In genomic region chr5:105535186-105535585, GRCm38 (mm10) we compare ENCODE assay signal across 27 mouse cellular contexts. TPM values are rescaled to one million over a fixed set of nuclear protein-coding genes. Genes with fewer than 3 reads are reported as not detected.
DNase-seq lines count a peak whose midpoint lies in the region; ATAC-seq and TF ChIP-seq lines count a peak whose summit lies in the region.
"Had no signal": no experiment of that assay in that cellular context is flagged by ENCODE, and none has a peak within 500 bp of the region (broad histone marks: within the 10 kb centered on the region; RNA-seq: fewer than 3 reads in every experiment).

No protein-coding gene starts in this region.

- 0 out of 2 replicates have a peak, but pooled peaks have one; percentile 30 for ATAC-seq in liver, embryonic 11.5 days (replicated peaks; ENCODE audit: low FRiP score)
- no peak for ATAC-seq in liver, postnatal 0 days
- no peak for ATAC-seq in midbrain, embryonic 11.5 days (ENCODE audit: low FRiP score)
- ATAC-seq in midbrain, embryonic 15.5 days (replicated peaks) = no peak
- ATAC-seq: activated CD4-positive, CD25-positive, alpha-beta regulatory T cell, adult 4 months; CD4-positive, CD25-positive, alpha-beta regulatory T cell, adult 4 months; forebrain, embryonic 14.5 days; forebrain, embryonic 16.5 days; Patski had no signal

- no peak overlapping the region for H3K4me3 ChIP-seq in liver, embryonic 11.5 days (ENCODE audit: low read depth, low read length)
- H3K4me3 ChIP-seq in liver, postnatal 0 days (ENCODE audit: low read depth, low read length) = no peak overlapping the region
- no peak overlapping the region for H3K4me3 ChIP-seq in midbrain, embryonic 11.5 days (ENCODE audit: low read depth, low read length)
- H3K4me3 ChIP-seq in midbrain, embryonic 15.5 days = no peak overlapping the region
- H3K4me3 ChIP-seq: embryonic facial prominence, embryonic 13.5 days; embryonic facial prominence, embryonic 15.5 days; erythroblast, embryonic 14.5 days; forebrain, embryonic 10.5 days; forebrain, embryonic 12.5 days had no signal

- no peak overlapping the region for H3K27ac ChIP-seq in liver, embryonic 11.5 days (ENCODE audit: low read depth, low read length)
- no peak overlapping the region for H3K27ac ChIP-seq in liver, postnatal 0 days (ENCODE audit: low read depth)
- H3K27ac ChIP-seq in midbrain, embryonic 11.5 days (ENCODE audit: low read depth, low read length) = no peak overlapping the region
- H3K27ac ChIP-seq in midbrain, embryonic 15.5 days = no peak overlapping the region
- H3K27ac ChIP-seq: embryonic facial prominence, embryonic 13.5 days; embryonic facial prominence, embryonic 15.5 days; forebrain, embryonic 10.5 days; forebrain, embryonic 12.5 days had no signal

- no peak for DNase-seq in liver, embryonic 11.5 days (ENCODE audit: low spot score)
- DNase-seq in liver, postnatal 0 days = no peak
- DNase-seq in midbrain, embryonic 11.5 days (ENCODE audit: low spot score, missing footprints) = peak; percentile 17
- no peak for DNase-seq in adrenal gland, adult 8-10 months
- DNase-seq: adrenal gland, postnatal 10 days; adrenal gland, postnatal 25 days; B cell, adult 2 months; cerebellum, adult 11 months; cerebellum, adult 18-20 months; cerebellum, adult 8-10 months; cerebellum, adult 9-11 months; cerebellum, postnatal 14 days; cerebellum, postnatal 36 days; embryo, embryonic 11 days had no signal

- TF ChIP-seq EP300 in liver, postnatal 0 days (IDR thresholded peaks at IDR 0.05; ENCODE audit: low read depth) = no peak

- TF ChIP-seq CTCF in liver, postnatal 0 days (IDR thresholded peaks at IDR 0.05; ENCODE audit: low read depth) = no peak

- no peaks in the 10 kb centered on the region for H3K27me3 ChIP-seq in liver, embryonic 11.5 days (replicated peaks; ENCODE audit: control insufficient read depth, insufficient read depth, low read length)
- H3K27me3 ChIP-seq in liver, postnatal 0 days (ENCODE audit: insufficient read depth, low read length) = no peaks in the 10 kb centered on the region
- no peaks in the 10 kb centered on the region for H3K27me3 ChIP-seq in midbrain, embryonic 11.5 days (ENCODE audit: control insufficient read depth, insufficient read depth, low read length)
- H3K27me3 ChIP-seq in midbrain, embryonic 15.5 days (replicated peaks) = no peaks in the 10 kb centered on the region
- H3K27me3 ChIP-seq: CH12.LX; embryonic facial prominence, embryonic 13.5 days; embryonic facial prominence, embryonic 15.5 days; forebrain, embryonic 12.5 days; Patski had no signal

- H3K4me2 ChIP-seq in liver, embryonic 11.5 days = no peak overlapping the region
- H3K4me2 ChIP-seq in liver, postnatal 0 days (ENCODE audit: low read depth, low read length) = no peak overlapping the region
- no peak overlapping the region for H3K4me2 ChIP-seq in midbrain, embryonic 11.5 days
- no peak overlapping the region for H3K4me2 ChIP-seq in midbrain, embryonic 15.5 days
- H3K4me2 ChIP-seq: embryonic facial prominence, embryonic 13.5 days; embryonic facial prominence, embryonic 15.5 days; forebrain, embryonic 12.5 days had no signal

- 92% methylated on average over 3 of the region's 3 CpGs for WGBS in liver, embryonic 11.5 days
- WGBS in liver, postnatal 0 days (ENCODE audit: insufficient replicate concordance) = 85% methylated on average over 3 of the region's 3 CpGs
- 92% methylated on average over 3 of the region's 3 CpGs for WGBS in midbrain, embryonic 11.5 days
- WGBS in midbrain, embryonic 15.5 days = 89% methylated on average over 3 of the region's 3 CpGs

- peaks cover 5% of the 10 kb centered on the region for H3K4me1 ChIP-seq in liver, embryonic 11.5 days (replicated peaks; ENCODE audit: control insufficient read depth, insufficient read depth, low read length)
- H3K4me1 ChIP-seq in liver, postnatal 0 days (ENCODE audit: insufficient read depth) = peaks cover 5% of the 10 kb centered on the region; the same call in 1 of the 2 replicates
- H3K4me1 ChIP-seq in midbrain, embryonic 11.5 days (ENCODE audit: control insufficient read depth, insufficient read depth, low read length) = no peaks in the 10 kb centered on the region
- no peaks in the 10 kb centered on the region for H3K4me1 ChIP-seq in midbrain, embryonic 15.5 days
- H3K4me1 ChIP-seq: embryonic facial prominence, embryonic 13.5 days; embryonic facial prominence, embryonic 15.5 days; forebrain, embryonic 12.5 days had no signal

- peaks cover 6% of the 10 kb centered on the region for H3K36me3 ChIP-seq in liver, embryonic 11.5 days (ENCODE audit: control insufficient read depth, insufficient read depth, low read length)
- no peaks in the 10 kb centered on the region; the same call in 1 of the 2 replicates for H3K36me3 ChIP-seq in liver, postnatal 0 days (replicated peaks; ENCODE audit: insufficient read depth, low read length)
- H3K36me3 ChIP-seq in midbrain, embryonic 11.5 days (ENCODE audit: control insufficient read depth, insufficient read depth, low read length) = no peaks in the 10 kb centered on the region
- H3K36me3 ChIP-seq in midbrain, embryonic 15.5 days (replicated peaks) = no peaks in the 10 kb centered on the region
- H3K36me3 ChIP-seq: embryonic facial prominence, embryonic 13.5 days; embryonic facial prominence, embryonic 15.5 days; forebrain, embryonic 12.5 days had no signal

- H3K9me3 ChIP-seq in liver, embryonic 11.5 days (ENCODE audit: control insufficient read depth, low read length) = no peaks in the 10 kb centered on the region
- no peaks in the 10 kb centered on the region for H3K9me3 ChIP-seq in liver, postnatal 0 days (ENCODE audit: low read length)
- H3K9me3 ChIP-seq in midbrain, embryonic 11.5 days (ENCODE audit: control insufficient read depth, low read length) = no peaks in the 10 kb centered on the region
- H3K9me3 ChIP-seq in midbrain, embryonic 15.5 days = no peaks in the 10 kb centered on the region
- H3K9me3 ChIP-seq: embryonic facial prominence, embryonic 13.5 days; embryonic facial prominence, embryonic 15.5 days; forebrain, embryonic 10.5 days; forebrain, embryonic 12.5 days; G1E had no signal

- H3K9ac ChIP-seq in liver, embryonic 11.5 days (ENCODE audit: low read depth, low read length) = no peak overlapping the region
- H3K9ac ChIP-seq in liver, postnatal 0 days (replicated peaks) = no peak overlapping the region
- no peak overlapping the region for H3K9ac ChIP-seq in midbrain, embryonic 11.5 days (ENCODE audit: low read length)
- H3K9ac ChIP-seq in midbrain, embryonic 15.5 days = no peak overlapping the region
- H3K9ac ChIP-seq: embryonic facial prominence, embryonic 13.5 days; embryonic facial prominence, embryonic 15.5 days; forebrain, embryonic 12.5 days had no signal

RNA-seq across cellular contexts. Expression of gene Lrrc8c, which starts 16.0 kb away (rescaled TPM):
- polyA plus RNA-seq in liver, embryonic 11.5 days (2014; fragmentation: Nextera tagmentation; extraction: Ambion mirVana) = 30.4 and 33.8 TPM in 2 replicates
- 8.3 and 9.8 TPM in 2 replicates for polyA plus RNA-seq in liver, postnatal 0 days (2015; fragmentation: Nextera tagmentation; extraction: Ambion mirVana)
- 12.4 and 12.8 TPM in 2 replicates for polyA plus RNA-seq in midbrain, embryonic 11.5 days (2014; fragmentation: Nextera tagmentation; extraction: Ambion mirVana)
- 13.2 and 13.6 TPM in 2 replicates for polyA plus RNA-seq in midbrain, embryonic 15.5 days (2015; fragmentation: Nextera tagmentation; extraction: Ambion mirVana)
- 10 to 100 TPM; 16.8 to 28.0 (median 24.5) TPM for total RNA-seq in adrenal gland, adult 8-10 months (2022)
